Mouse (Mus musculus) liver, postnatal 0 days (tissue): ENCODE data around the gene Lcn11.

ENCODE experiments used
- CTCF ChIP-seq: sonication (generic); IDR thresholded peaks from 2 replicates; pipeline ENCODE4 v1.5.1; 2016; ENCODE audit warnings: antibody characterized with exemption, low read depth
- EP300 ChIP-seq: IDR thresholded peaks from 2 replicates; pipeline ENCODE4 v1.6.1; 2016; ENCODE audit warnings: antibody characterized with exemption, low read depth, mild to moderate bottlenecking

GRCm38 (mm10) chr2:25798065-25798464 lies 21.2 kb downstream of the Lcn11 start:
- TF ChIP-seq EP300 (no peak), CTCF (no peak)
